Mouse (Mus musculus): ENCODE measurements around the gene Ficd. TPM values are rescaled to one million over a fixed set of nuclear protein-coding genes. Genes with fewer than 3 reads are reported as not detected.

Ficd gene
- polyA plus RNA-seq, 1 experiment = 8.2 TPM

GRCm38 (mm10) chr5:113755347-113756030 lies 19.9 kb downstream of the Ficd start:
- H3K27ac ChIP-seq (ENCODE audit: control insufficient read depth, insufficient read depth, low read length) = no peak overlapping the region
- DNase-seq = no peak
- no peaks in the 10 kb centered on the region for H3K4me1 ChIP-seq (replicated peaks; ENCODE audit: control insufficient read depth, insufficient read depth, low read length)
- peaks cover 75% of the 10 kb centered on the region for H3K36me3 ChIP-seq (ENCODE audit: control insufficient read depth, insufficient read depth, low read length)
- 95% methylated on average over 15 of the region's 15 CpGs for WGBS
- no peak for TF ChIP-seq POLR2A (IDR thresholded peaks at IDR 0.05; ENCODE audit: control insufficient read depth, extremely low read depth, insufficient read depth, low read length, poor library complexity)
- TF ChIP-seq CTCF (IDR thresholded peaks at IDR 0.05; ENCODE audit: borderline replicate concordance, control insufficient read depth, extremely low read depth, insufficient read depth, low read length, poor library complexity) = no peak
- no peak overlapping the region for H3K4me3 ChIP-seq (ENCODE audit: control insufficient read depth, insufficient read depth, low read length)
- H3K27me3 ChIP-seq (ENCODE audit: control insufficient read depth, insufficient read depth, low read length) = no peaks in the 10 kb centered on the region

GRCm38 (mm10) chr5:113761585-113761984 lies 26.0 kb downstream of the Ficd start:
- 88% methylated on average over 2 of the region's 2 CpGs for WGBS
- DNase-seq = no peak
- TF ChIP-seq CTCF (IDR thresholded peaks at IDR 0.05; ENCODE audit: borderline replicate concordance, control insufficient read depth, extremely low read depth, insufficient read depth, low read length, poor library complexity) = no peak
- TF ChIP-seq POLR2A (IDR thresholded peaks at IDR 0.05; ENCODE audit: control insufficient read depth, extremely low read depth, insufficient read depth, low read length, poor library complexity) = no peak
- no peaks in the 10 kb centered on the region for H3K4me1 ChIP-seq (replicated peaks; ENCODE audit: control insufficient read depth, insufficient read depth, low read length)
- H3K27me3 ChIP-seq (ENCODE audit: control insufficient read depth, insufficient read depth, low read length) = no peaks in the 10 kb centered on the region
- no peak overlapping the region for H3K27ac ChIP-seq (ENCODE audit: control insufficient read depth, insufficient read depth, low read length)
- H3K4me3 ChIP-seq (ENCODE audit: control insufficient read depth, insufficient read depth, low read length) = no peak overlapping the region
- peaks cover 44% of the 10 kb centered on the region for H3K36me3 ChIP-seq (ENCODE audit: control insufficient read depth, insufficient read depth, low read length)

- Histone ChIP-seq H3K27ac (ENCODE audit: control insufficient read depth, insufficient read depth, low read length) (no peak overlapping the region), H3K27me3 (ENCODE audit: control insufficient read depth, insufficient read depth, low read length) (no peaks in the 10 kb centered on the region), H3K4me1 (replicated peaks; ENCODE audit: control insufficient read depth, insufficient read depth, low read length) (no peaks in the 10 kb centered on the region), H3K36me3 (ENCODE audit: control insufficient read depth, insufficient read depth, low read length) (peaks cover 29% of the 10 kb centered on the region), H3K4me3 (ENCODE audit: control insufficient read depth, insufficient read depth, low read length) (no peak overlapping the region)
- DNase-seq = no peak
- no peak for TF ChIP-seq CTCF (IDR thresholded peaks at IDR 0.05; ENCODE audit: borderline replicate concordance, control insufficient read depth, extremely low read depth, insufficient read depth, low read length, poor library complexity)
- TF ChIP-seq POLR2A (IDR thresholded peaks at IDR 0.05; ENCODE audit: control insufficient read depth, extremely low read depth, insufficient read depth, low read length, poor library complexity) = no peak
- WGBS = 86% methylated on average over 7 of the region's 7 CpGs
These were observed 28.8 kb downstream of the Ficd start for GRCm38 (mm10) chr5:113764426-113764825.

- Histone ChIP-seq H3K4me1 (replicated peaks; ENCODE audit: control insufficient read depth, insufficient read depth, low read length) (peaks cover 8% of the 10 kb centered on the region), H3K36me3 (ENCODE audit: control insufficient read depth, insufficient read depth, low read length) (peaks cover 16% of the 10 kb centered on the region), H3K27me3 (ENCODE audit: control insufficient read depth, insufficient read depth, low read length) (no peaks in the 10 kb centered on the region), H3K4me3 (ENCODE audit: control insufficient read depth, insufficient read depth, low read length) (no peak overlapping the region), H3K27ac (ENCODE audit: control insufficient read depth, insufficient read depth, low read length) (no peak overlapping the region)
- no peak for TF ChIP-seq POLR2A (IDR thresholded peaks at IDR 0.05; ENCODE audit: control insufficient read depth, extremely low read depth, insufficient read depth, low read length, poor library complexity)
- no peak for TF ChIP-seq CTCF (IDR thresholded peaks at IDR 0.05; ENCODE audit: borderline replicate concordance, control insufficient read depth, extremely low read depth, insufficient read depth, low read length, poor library complexity)
- DNase-seq = no peak
- 79% methylated on average over 13 of the region's 13 CpGs for WGBS
These were observed 30.3 kb downstream of the Ficd start for GRCm38 (mm10) chr5:113765641-113766526.

- 98% methylated on average over 8 of the region's 8 CpGs for WGBS
- no peak for DNase-seq
These were observed 33.2 kb downstream of the Ficd start for GRCm38 (mm10) chr5:113768806-113769205.

More at GRCm38 (mm10) chr5:113768806-113769205, 33.2 kb downstream of the Ficd start:
- peaks cover 14% of the 10 kb centered on the region for H3K4me1 ChIP-seq (replicated peaks; ENCODE audit: control insufficient read depth, insufficient read depth, low read length)
- no peak for TF ChIP-seq CTCF (IDR thresholded peaks at IDR 0.05; ENCODE audit: borderline replicate concordance, control insufficient read depth, extremely low read depth, insufficient read depth, low read length, poor library complexity)
- no peak for TF ChIP-seq POLR2A (IDR thresholded peaks at IDR 0.05; ENCODE audit: control insufficient read depth, extremely low read depth, insufficient read depth, low read length, poor library complexity)
- H3K36me3 ChIP-seq (ENCODE audit: control insufficient read depth, insufficient read depth, low read length) = no peaks in the 10 kb centered on the region
- no peak overlapping the region for H3K27ac ChIP-seq (ENCODE audit: control insufficient read depth, insufficient read depth, low read length)
- no peak overlapping the region for H3K4me3 ChIP-seq (ENCODE audit: control insufficient read depth, insufficient read depth, low read length)
- H3K27me3 ChIP-seq (ENCODE audit: control insufficient read depth, insufficient read depth, low read length) = no peaks in the 10 kb centered on the region
